Mouse (Mus musculus) frontal cortex, adult (tissue): ENCODE measurements at regions not wholly inside any gene's neighbourhood (a gene's known extent, or its start where the extent isn't known, plus 50 kb on each side); places are given as distances from the start of the nearest gene placed in this dataset.
"Not testable (repeated sequence)": the region's sequence is repeated elsewhere in the genome, so short reads cannot be mapped to it uniquely, and the experiment has no call there.

Source experiments
- ATAC-seq: cut with Nextera tagmentation; 2 replicates; pipeline ENCODE4 v1.9.2; 2017; ENCODE audit warnings: mild to moderate bottlenecking, moderate library complexity, mixed read lengths; ENCODE audit not compliant: low TSS enrichment

- no peak for ATAC-seq
Observed at GRCm38 (mm10) chr9:5424236-5424635, 79.0 kb downstream of the Casp12 start.

- ATAC-seq = no peak
Observed at GRCm38 (mm10) chr9:5448180-5448579, 103.0 kb downstream of the Casp12 start.

- ATAC-seq = no peak
Observed at GRCm38 (mm10) chr9:5456606-5457005, 111.4 kb downstream of the Casp12 start.

- peak; percentile 98 for ATAC-seq
Observed at GRCm38 (mm10) chr9:5472012-5472411, 126.8 kb downstream of the Casp12 start.

- no peak for ATAC-seq
Observed at GRCm38 (mm10) chr9:5474271-5474670, 129.0 kb downstream of the Casp12 start.

- no peak for ATAC-seq
Observed at GRCm38 (mm10) chr9:5485258-5485657, 140.0 kb downstream of the Casp12 start.

- ATAC-seq = peak; percentile 98
Observed at GRCm38 (mm10) chr9:5496837-5497236, 151.6 kb downstream of the Casp12 start.

GRCm38 (mm10) chr9:5498306-5498705 is 153.1 kb downstream of the Casp12 start:
- ATAC-seq = no peak

GRCm38 (mm10) chr9:5525762-5526360 is 180.6 kb downstream of the Casp12 start:
- ATAC-seq = no peak

- no peak for ATAC-seq
Observed at GRCm38 (mm10) chr9:5542604-5543003, 197.4 kb downstream of the Casp12 start.

- no peak for ATAC-seq
Observed at GRCm38 (mm10) chr9:5575072-5575471, 229.8 kb downstream of the Casp12 start.

GRCm38 (mm10) chr9:5578168-5578567 is 232.9 kb downstream of the Casp12 start:
- not testable (repeated sequence) for ATAC-seq

GRCm38 (mm10) chr9:5595891-5596635 is 250.8 kb downstream of the Casp12 start:
- ATAC-seq = no peak

GRCm38 (mm10) chr9:5604019-5604418 is 258.8 kb downstream of the Casp12 start:
- ATAC-seq = no peak

GRCm38 (mm10) chr9:5605015-5605414 is 259.8 kb downstream of the Casp12 start:
- no peak for ATAC-seq

- no peak for ATAC-seq
Observed at GRCm38 (mm10) chr9:5616725-5617124, 271.5 kb downstream of the Casp12 start.

- ATAC-seq = no peak
Observed at GRCm38 (mm10) chr9:5623396-5623795, 278.2 kb downstream of the Casp12 start.

GRCm38 (mm10) chr9:5627521-5627920 is 282.3 kb downstream of the Casp12 start:
- no peak for ATAC-seq

- ATAC-seq = no peak
Observed at GRCm38 (mm10) chr9:5634461-5634953, 289.3 kb downstream of the Casp12 start.

- peak; percentile 78 for ATAC-seq
Observed at GRCm38 (mm10) chr9:5634969-5635368, 289.7 kb downstream of the Casp12 start.

GRCm38 (mm10) chr9:5663886-5664285 is 318.7 kb downstream of the Casp12 start:
- no peak for ATAC-seq

GRCm38 (mm10) chr9:5673551-5673950 is 328.3 kb downstream of the Casp12 start:
- ATAC-seq = peak; percentile 94

- no peak for ATAC-seq
Observed at GRCm38 (mm10) chr9:5708482-5708881, 363.3 kb downstream of the Casp12 start.
